Mouse (Mus musculus) A20 (cell line): ENCODE measurements around the gene Gsg1l2.

Experiments used
- DNase-seq: peaks from one replicate; pipeline ENCODE4 v3.0.0-alpha.2; 2011; ENCODE audit warnings: low read depth, low spot score

Gene Gsg1l2

DNA sequence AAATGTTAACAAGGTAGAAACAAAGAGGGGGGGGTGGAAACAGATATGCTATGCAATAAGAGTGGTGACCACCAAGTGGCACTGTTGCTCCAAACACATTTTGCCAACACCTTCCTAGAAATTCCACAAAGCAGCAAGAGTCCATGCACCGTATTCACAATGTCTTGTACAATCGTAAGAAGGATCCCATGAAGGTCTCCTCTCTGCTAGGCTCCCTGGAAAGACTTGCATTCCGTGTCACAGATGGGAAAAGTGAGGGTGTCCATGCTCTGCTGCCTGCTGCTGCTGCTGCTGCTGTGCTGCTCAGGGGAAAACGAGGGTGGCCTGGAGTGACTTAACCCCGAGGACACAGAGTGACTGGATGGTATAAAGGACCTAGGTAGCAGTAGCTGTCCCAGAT, 45.2 kb downstream of the Gsg1l2 start:
- peak; percentile 15 for DNase-seq

DNA sequence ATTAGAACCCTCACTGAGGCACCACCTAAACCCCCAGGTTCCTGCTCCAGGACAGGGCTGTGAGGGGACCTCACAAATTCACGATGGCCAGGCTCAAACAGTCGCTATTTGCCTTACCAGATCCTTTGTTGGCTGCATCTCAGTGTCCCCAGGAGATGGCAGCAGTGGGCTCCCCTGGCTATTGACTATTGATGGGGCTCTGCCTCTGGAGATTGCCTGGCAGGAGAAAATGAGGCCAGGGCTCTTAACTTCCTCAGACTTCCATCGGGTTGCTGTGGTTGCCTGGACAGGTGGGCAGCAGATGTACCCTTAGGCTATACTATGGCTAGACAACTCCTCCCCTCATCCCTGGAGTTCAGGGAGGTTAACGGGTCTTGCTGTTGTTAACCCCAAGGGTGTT, 45.8 kb downstream of the Gsg1l2 start:
- peak; percentile 47 for DNase-seq

DNA sequence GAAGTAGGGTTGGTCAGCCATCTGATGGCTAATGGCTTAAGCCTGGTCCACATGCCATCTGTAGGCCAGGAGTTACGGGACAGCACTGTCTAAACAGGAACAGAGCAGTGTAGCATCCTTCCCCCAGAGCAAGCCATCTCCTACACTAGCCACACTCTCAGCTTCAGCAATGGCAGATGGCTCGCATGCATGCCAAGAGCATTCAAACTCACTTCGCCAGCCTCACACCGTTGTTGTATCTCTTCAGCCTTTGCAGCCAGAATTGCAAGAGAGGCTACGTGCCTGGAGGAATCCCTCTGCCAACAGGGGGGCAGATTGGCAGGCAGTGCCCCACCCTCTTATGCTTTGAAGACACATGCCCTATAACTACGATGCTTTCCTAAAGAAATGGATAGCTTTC, 47.2 kb downstream of the Gsg1l2 start:
- no peak for DNase-seq

DNA sequence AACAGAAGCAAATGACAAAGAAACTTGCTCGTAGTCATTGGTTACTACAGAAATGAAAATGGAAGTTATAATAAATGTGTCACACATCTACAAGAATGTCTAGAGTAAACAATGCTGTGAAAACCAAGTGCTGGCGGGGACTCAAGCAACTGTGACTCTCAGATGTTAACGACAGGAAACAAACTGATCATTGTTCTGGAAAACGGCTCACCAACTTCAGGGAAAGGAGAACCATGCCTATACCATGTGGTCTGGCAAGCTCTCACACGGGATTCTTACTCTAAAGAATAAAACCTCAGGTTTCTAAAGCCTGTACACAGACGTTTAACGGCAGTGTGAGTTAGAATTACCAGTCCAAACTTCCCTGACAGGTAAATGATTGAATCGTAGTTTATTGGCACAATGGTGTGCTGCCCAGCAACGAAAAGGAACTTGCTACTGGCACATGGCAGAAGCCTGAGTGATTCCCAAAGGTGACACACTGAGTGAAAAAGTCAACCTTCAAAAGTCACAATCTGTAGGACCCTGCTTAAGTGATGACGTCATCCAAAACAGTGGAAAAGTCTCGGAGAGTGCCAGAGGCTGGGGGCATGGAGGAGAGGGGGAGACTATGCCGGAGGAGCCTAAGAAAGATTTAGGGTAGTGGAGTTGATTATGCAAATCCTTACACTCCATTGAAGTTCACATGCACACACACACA, 54.1 kb downstream of the Gsg1l2 start:
- DNase-seq, result no peak

DNA sequence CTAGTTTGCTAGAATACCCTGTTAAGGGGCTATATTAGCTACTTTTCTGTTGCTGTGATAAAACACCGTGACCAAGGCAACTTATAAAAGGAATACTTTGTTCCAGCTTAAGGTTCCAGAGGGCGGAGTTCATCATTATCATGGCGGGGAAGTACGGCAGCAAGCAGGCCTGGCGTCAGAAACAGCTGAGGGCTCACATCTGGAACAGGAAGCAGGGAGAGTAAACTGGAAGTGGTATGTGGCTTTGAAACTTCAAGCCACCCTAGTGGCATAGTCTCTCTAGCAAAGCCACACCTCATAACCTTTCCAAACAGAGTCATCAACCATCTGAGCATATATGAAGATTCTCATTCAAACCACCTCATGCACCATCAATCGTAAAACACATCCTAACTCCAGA, 55.1 kb downstream of the Gsg1l2 start:
- DNase-seq, result no peak

DNA sequence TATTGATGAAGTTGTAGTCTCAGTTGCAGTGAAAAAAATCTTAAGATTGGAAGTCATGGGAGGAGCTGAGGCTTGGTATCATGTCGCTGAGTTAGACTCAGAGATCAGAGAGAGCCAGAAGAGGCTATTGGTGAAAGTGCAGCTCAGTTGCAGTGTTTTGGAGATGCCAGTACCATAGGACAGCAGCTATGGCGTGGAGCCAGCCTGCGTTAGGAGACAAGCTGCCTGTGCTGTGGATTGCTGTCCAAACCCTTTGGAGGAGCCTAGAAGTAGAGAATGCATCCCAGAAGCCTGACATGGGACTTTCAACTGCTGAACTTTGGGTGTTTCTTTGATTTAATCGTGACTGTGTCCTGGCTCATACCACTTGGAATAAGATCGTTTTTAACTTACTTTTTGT, 57.4 kb downstream of the Gsg1l2 start:
- DNase-seq, result no peak

GRCm38 (mm10) chr11:67835408-67836078, 61.1 kb downstream of the Gsg1l2 start:
- no peak for DNase-seq
